Mouse (Mus musculus): ENCODE measurements at regions not wholly inside any gene's neighbourhood (a gene's known extent, or its start where the extent isn't known, plus 50 kb on each side); places are given as distances from the start of the nearest gene placed in this dataset.

DNA sequence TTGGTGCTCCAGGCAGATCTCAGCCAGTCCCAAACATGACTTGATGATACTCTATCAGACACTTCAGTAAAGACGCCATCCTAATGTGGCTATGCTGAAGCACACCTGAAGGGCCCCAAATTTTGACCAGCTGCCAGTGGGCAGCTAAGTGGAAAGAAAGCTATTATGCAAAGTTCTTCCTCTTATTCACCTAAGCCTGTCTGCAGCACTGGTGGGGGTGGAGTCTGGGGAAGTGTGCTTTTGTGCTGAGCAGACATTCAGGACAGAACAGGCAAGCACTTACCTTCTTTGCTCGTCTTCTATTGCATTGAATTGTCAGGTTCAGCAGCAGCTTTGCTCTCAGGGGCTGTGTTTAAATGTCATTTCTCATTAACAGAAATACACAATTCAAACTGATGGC lies 200.7 kb downstream of the Pla2g4a start:
- ATAC-seq (replicated peaks in 1 of 2; ENCODE audit: insufficient read depth in 1 of 2, low FRiP score in 2 of 2, low TSS enrichment in 1 of 2, low read depth in 1 of 2, poor library complexity in 2 of 2, severe bottlenecking in 2 of 2) = peak; percentile 36 to 59; a peak in 2 of 4 replicates

DNA sequence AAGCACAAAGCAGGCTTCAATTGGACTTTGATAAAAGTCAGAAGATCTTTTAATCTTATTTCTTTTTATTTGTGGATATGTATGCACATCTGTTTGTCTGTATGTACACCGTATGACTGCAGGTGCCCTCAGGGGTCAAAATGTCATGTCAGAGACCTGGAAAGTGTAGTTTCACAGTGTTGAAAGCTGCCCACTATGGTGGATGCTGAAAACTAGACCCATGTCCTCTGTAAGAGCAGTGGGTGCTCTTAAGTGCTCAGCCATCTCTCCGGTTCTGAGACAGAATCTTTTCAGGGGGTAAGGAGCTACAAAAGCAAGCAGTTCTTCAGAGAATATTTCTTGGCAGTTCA lies 202.3 kb downstream of the Pla2g4a start:
- no peak for ATAC-seq (replicated peaks in 1 of 2; ENCODE audit: insufficient read depth in 1 of 2, low FRiP score in 2 of 2, low TSS enrichment in 1 of 2, low read depth in 1 of 2, poor library complexity in 2 of 2, severe bottlenecking in 2 of 2)

DNA sequence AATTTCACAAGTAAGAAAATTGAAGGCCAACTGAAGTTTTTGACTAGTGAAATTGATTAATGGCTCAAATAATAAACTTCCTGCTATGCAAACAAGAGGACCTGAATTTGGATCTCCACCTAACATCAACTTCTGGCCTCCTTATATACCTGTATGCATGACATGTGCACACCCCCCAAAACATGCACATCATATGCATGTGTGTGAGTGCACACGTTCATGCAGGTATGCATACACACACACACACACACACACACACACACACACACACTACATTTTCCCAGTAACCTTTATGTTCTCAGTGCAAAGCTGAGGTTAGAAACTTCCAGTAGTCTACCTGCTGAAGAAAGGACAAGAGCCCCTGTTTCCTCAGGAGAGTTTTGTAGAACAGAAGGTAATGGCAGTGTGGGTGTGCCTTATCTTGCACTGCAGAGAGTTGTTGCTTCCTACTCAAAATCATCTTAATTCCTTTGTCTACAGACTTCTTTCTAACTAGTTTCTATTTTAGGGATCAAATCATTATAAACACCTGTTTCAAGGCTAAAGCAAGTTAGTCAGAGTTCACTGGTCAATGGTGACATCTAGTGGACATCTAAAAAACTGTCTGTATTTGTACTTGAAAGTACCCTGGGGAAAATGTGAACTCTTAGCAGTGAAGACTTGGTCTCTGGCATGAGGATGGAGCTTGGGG lies 202.9 kb downstream of the Pla2g4a start:
- ATAC-seq (replicated peaks in 1 of 2; ENCODE audit: insufficient read depth in 1 of 2, low FRiP score in 2 of 2, low TSS enrichment in 1 of 2, low read depth in 1 of 2, poor library complexity in 2 of 2, severe bottlenecking in 2 of 2) = peak; percentile 69 to 87; a peak in 3 of 4 replicates

DNA sequence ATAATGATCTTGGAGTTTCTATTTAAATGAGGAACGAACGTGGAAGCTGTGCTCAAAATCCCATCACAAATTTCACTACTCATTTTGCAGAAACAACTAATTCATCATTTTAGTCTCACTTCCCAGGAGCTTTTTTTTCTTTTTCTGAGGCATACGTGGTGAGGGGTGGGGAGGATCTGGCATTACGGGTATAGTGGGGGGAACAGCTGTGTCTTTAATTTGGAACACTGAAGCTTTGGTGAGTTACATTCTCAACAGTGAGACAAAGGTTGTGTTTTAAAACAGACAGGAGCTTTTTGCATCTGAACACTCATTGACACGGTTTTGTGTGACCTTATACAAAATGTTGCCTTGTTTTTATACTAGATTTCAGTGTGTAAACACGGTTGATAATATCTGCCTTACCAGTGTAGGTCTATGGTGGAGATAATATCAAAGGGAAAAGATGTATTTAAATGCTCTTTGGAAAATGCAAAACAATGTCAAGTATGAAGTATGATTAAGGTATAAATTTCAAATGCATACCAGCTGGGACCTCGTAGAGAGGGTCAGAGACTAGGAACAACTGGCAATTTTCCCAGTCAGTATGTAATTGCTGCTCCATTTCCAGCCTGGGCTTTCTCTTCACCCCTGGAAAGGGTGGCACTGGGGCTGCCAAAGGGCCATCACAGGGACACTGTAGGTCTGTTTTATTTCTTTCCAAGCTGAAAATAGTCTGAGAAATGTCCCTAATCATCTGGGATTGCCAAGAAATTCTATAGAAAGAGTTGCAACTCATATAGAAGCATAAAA lies 207.6 kb downstream of the Pla2g4a start:
- no peak for ATAC-seq (replicated peaks in 1 of 2; ENCODE audit: insufficient read depth in 1 of 2, low FRiP score in 2 of 2, low TSS enrichment in 1 of 2, low read depth in 1 of 2, poor library complexity in 2 of 2, severe bottlenecking in 2 of 2)

DNA sequence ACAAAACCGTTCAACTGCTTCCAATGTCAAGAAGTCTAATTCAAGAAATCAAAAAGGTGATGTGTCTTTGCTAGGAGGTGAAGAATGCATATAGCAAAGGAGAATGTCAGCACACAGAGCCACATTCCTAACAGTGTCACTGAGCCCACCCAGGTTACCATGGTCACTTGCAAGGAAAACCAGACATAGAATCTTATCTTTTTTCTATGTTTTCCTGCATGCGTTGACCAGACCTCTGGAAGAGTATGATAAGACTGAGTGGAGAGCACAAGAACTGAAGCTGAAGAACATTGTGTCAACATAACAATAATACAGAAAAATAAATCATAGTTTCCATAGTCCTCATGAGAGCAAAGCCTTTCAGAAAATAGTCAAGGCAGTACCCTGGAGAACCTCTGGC lies 211.7 kb downstream of the Pla2g4a start:
- no peak for ATAC-seq (replicated peaks in 1 of 2; ENCODE audit: insufficient read depth in 1 of 2, low FRiP score in 2 of 2, low TSS enrichment in 1 of 2, low read depth in 1 of 2, poor library complexity in 2 of 2, severe bottlenecking in 2 of 2)

DNA sequence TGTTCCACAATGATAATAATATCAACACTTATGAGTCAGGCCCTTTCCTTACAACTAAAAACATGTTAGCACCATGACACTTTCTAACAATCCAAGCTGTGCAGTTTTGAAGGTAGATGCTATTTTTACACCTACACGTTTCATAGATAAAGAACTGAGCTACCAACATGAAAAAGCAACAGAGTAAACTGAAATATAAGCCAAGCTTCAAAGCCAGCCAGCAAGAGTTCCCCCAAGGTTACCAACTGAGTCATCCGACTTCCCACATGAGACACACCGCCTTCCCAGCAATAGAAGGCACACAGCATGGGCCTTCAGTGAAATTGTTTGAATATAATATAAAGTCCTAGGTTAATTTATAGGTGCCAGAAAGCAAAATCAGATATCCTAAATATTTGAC lies 222.1 kb downstream of the Pla2g4a start:
- ATAC-seq (replicated peaks in 1 of 2; ENCODE audit: insufficient read depth in 1 of 2, low FRiP score in 2 of 2, low TSS enrichment in 1 of 2, low read depth in 1 of 2, poor library complexity in 2 of 2, severe bottlenecking in 2 of 2) = no peak

DNA sequence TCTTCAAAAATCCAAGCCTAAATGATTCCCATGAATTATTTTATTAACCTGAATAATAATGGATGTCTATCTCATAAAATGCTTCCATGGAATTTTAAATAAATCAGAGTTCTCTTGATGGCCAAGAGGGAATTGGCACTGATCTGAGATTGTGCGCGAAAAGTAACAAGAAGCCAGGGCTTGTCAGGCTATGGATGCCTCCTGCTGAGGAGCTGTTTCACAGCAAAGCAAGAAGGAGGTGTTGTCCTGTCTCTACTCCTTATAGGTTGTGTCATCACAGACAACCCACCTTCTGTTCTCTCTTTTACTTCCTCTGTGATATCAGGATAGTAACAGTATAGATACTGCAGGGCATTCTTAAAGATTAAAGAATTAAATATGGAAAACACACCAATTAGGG lies 226.8 kb downstream of the Pla2g4a start:
- no peak for ATAC-seq (replicated peaks in 1 of 2; ENCODE audit: insufficient read depth in 1 of 2, low FRiP score in 2 of 2, low TSS enrichment in 1 of 2, low read depth in 1 of 2, poor library complexity in 2 of 2, severe bottlenecking in 2 of 2)

DNA sequence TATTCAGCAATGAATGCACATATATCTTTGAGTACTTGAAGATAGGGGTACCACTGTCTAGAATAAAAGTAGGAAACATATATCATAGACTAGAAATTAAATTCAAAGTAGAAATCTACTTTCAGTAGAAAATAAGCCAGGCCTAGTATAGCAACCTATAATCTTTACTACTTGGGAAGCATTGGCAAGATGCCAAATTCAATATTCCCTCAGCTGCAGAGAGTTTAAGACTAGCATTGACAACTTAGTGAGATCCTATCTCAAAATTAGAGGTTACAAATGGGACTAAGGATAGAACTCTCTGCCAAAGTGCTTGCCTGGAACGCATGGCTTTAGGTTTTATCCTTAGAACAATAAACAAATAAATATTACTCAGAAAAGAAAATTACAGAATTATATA lies 245.9 kb downstream of the Pla2g4a start:
- ATAC-seq (replicated peaks in 1 of 2; ENCODE audit: insufficient read depth in 1 of 2, low FRiP score in 2 of 2, low TSS enrichment in 1 of 2, low read depth in 1 of 2, poor library complexity in 2 of 2, severe bottlenecking in 2 of 2) = no peak

DNA sequence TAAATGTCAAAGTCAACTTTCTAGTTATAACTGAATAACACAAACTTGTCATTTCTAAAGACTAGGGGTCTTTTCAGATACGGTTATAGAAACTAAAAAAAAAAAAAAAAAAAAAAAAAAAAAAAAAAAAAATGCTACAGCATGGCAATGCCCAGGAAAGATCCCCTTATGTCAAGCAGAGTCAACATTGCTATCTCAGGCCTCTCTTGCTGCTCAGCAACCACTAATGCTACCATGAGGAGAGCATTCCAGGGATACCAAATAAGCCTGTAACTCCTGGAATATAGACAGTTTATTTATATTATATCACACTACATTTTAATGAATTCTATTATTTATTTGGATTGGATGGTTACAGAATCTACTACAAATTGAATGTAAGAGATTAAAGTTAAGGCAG lies 248.8 kb downstream of the Pla2g4a start:
- no peak for ATAC-seq (replicated peaks in 1 of 2; ENCODE audit: insufficient read depth in 1 of 2, low FRiP score in 2 of 2, low TSS enrichment in 1 of 2, low read depth in 1 of 2, poor library complexity in 2 of 2, severe bottlenecking in 2 of 2)

DNA sequence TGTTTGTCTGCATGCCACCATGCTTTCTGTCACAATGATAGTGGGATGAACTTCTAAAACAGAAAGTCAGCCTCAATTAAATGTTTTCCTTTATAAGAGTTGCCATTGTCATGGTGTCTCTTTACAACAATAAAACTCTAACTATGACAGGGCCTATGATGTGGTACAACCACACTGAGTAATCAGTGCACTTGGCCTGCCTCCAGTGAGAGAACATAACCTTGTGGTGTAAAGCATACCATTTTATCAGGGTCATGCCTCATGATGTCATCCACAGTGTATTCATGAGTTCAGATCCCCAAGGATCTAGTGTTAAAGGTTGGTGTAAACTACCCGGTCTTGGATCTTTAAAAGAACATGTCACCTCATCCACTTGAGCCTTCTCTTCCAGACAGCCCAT lies 255.9 kb downstream of the Pla2g4a start:
- ATAC-seq (replicated peaks in 1 of 2; ENCODE audit: insufficient read depth in 1 of 2, low FRiP score in 2 of 2, low TSS enrichment in 1 of 2, low read depth in 1 of 2, poor library complexity in 2 of 2, severe bottlenecking in 2 of 2) = no peak

DNA sequence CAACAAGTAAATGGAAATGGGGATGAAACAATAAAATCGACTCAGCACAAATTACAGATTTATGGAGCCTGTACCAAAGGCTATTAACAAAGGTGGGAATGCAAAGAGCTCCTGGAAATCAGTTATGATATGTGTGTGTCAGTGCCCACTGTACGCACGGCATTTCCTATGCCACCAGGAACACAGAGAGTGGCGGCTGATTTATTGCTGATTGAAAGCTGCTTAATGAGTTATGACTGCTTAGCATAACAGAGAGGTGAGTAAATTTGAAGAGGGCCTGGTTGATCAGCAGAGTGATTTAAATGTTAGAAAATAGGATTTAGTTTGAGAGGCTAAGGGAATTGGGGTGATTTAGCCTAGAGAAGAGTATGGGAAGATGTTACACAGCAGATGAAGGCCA lies 261.7 kb downstream of the Pla2g4a start:
- no peak for ATAC-seq (replicated peaks in 1 of 2; ENCODE audit: insufficient read depth in 1 of 2, low FRiP score in 2 of 2, low TSS enrichment in 1 of 2, low read depth in 1 of 2, poor library complexity in 2 of 2, severe bottlenecking in 2 of 2)

DNA sequence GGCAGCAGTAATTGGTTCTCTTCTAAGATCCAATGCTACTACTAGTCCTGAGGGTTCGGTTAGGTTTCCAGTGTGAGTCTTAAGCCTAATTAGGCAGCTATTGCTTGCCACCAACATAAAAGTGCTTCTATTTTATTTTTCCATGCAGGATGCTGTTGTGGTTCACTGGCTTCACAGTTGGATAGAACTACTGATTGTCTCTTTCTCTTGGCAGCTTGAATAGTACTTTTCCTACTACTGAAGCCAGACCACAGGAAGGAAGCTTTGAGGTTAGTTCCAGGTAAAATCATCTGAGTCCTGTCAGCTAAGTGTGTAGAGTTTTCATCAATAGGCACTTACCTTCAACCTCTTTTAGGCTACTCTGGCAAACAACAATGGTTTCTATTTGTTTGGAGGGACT lies 286.9 kb downstream of the Pla2g4a start:
- no peak for ATAC-seq (replicated peaks in 1 of 2; ENCODE audit: insufficient read depth in 1 of 2, low FRiP score in 2 of 2, low TSS enrichment in 1 of 2, low read depth in 1 of 2, poor library complexity in 2 of 2, severe bottlenecking in 2 of 2)

DNA sequence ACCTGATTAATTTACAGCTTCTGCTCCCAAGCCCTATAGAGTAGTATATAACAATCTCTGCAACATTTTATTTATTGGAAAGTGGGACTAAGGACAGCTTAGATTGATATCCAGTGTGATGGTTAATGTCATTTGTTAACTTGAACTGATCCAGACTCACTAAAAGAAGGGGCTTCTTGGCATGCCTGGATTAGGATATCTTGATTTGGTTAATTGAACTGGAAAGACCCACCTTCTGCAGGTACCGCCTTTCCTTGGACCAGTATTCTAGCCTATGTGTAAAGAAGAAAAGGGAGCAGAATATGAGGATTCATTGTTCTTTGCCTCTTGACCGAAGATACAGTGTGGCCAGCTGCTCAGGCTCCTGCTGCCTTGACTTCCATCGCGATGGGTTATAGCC lies 288.5 kb downstream of the Pla2g4a start:
- no peak for ATAC-seq (replicated peaks in 1 of 2; ENCODE audit: insufficient read depth in 1 of 2, low FRiP score in 2 of 2, low TSS enrichment in 1 of 2, low read depth in 1 of 2, poor library complexity in 2 of 2, severe bottlenecking in 2 of 2)

DNA sequence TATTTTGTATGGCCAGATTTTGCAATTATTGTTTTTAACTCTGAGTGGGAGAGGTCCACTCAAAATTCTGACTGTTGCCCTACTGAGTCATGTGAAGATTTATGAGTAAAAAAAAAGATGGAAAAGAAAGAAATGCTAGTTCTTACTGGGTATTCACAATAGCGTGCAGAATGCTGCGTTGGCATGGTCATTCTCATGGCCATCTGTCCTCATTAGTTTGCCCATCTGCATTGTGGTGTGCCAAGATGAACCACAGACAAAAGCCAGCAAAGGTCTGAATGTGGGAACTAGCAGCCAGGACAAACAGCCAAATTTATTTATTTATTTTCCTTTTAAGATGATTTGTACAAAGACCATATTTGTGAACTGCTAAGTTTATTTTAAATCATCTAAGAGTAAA lies 289.0 kb downstream of the Pla2g4a start:
- no peak for ATAC-seq (replicated peaks in 1 of 2; ENCODE audit: insufficient read depth in 1 of 2, low FRiP score in 2 of 2, low TSS enrichment in 1 of 2, low read depth in 1 of 2, poor library complexity in 2 of 2, severe bottlenecking in 2 of 2)

DNA sequence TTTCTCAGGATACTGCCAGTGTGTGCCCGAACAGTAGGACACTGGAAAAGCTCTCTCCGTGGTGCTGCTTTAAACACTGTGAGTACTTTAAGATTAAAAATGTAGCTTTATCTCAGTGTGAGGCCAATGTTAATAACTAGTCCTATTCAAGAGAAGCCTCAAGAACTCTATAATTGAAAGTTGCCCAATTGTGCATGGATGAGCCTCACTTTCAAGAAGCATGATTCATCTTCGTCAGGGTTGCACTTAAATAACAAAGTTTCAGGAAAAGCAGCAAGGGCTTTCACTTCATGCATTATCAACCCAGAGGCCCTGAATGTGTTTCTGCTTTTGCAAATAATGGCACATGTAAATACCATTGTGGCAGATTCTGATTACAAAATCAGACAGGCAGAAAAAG lies 290.0 kb downstream of the Pla2g4a start:
- no peak for ATAC-seq (replicated peaks in 1 of 2; ENCODE audit: insufficient read depth in 1 of 2, low FRiP score in 2 of 2, low TSS enrichment in 1 of 2, low read depth in 1 of 2, poor library complexity in 2 of 2, severe bottlenecking in 2 of 2)

Data from hematopoietic stem cell, adult 5-6 weeks (primary cell).